Comparison of ENCODE assay signal across 10 mouse cellular contexts in genomic region chr2:31201851-31202250, GRCm38 (mm10). TPM values are rescaled to one million over a fixed set of nuclear protein-coding genes. Genes with fewer than 3 reads are reported as not detected.
DNase-seq lines count a peak whose midpoint lies in the region; ATAC-seq and TF ChIP-seq lines count a peak whose summit lies in the region.
"Had no signal": no experiment of that assay in that cellular context is flagged by ENCODE, and none has a peak within 500 bp of the region (broad histone marks: within the 10 kb centered on the region; RNA-seq: fewer than 3 reads in every experiment).

No protein-coding gene starts in this region.

- 74% methylated on average over 7 of the region's 7 CpGs for WGBS in hindbrain, embryonic 13.5 days
- 74% methylated on average over 7 of the region's 7 CpGs for WGBS in hindbrain, embryonic 14.5 days
- WGBS in kidney, adult 2 months: 46% methylated on average over 7 of the region's 7 CpGs
- WGBS in liver, embryonic 14.5 days (ENCODE audit: insufficient replicate concordance): 70% methylated on average over 7 of the region's 7 CpGs

- H3K36me3 ChIP-seq in hindbrain, embryonic 13.5 days: peaks cover 47% of the 10 kb centered on the region
- peaks cover 25% of the 10 kb centered on the region for H3K36me3 ChIP-seq in hindbrain, embryonic 14.5 days (replicated peaks; ENCODE audit: control insufficient read depth, insufficient read depth)
- H3K36me3 ChIP-seq in kidney, adult 2 months (ENCODE audit: control insufficient read depth, insufficient read depth, low read length): no peaks in the 10 kb centered on the region
- no peaks in the 10 kb centered on the region for H3K36me3 ChIP-seq in liver, embryonic 14.5 days (replicated peaks; ENCODE audit: control insufficient read depth, insufficient read depth, low read depth)

- no peaks in the 10 kb centered on the region for H3K9me3 ChIP-seq in hindbrain, embryonic 13.5 days
- no peaks in the 10 kb centered on the region for H3K9me3 ChIP-seq in hindbrain, embryonic 14.5 days (ENCODE audit: control insufficient read depth, low read length)
- no peaks in the 10 kb centered on the region for H3K9me3 ChIP-seq in liver, embryonic 14.5 days (ENCODE audit: control insufficient read depth, low read length)

- no peak for TF ChIP-seq CTCF in kidney, adult 2 months (conservative IDR thresholded peaks at IDR 0.05; ENCODE audit: insufficient read depth, insufficient read length, low read depth, low read length)
- TF ChIP-seq CTCF in liver, embryonic 14.5 days (IDR thresholded peaks at IDR 0.05; ENCODE audit: low read depth): no peak

- no peaks in the 10 kb centered on the region for H3K27me3 ChIP-seq in hindbrain, embryonic 13.5 days
- H3K27me3 ChIP-seq in hindbrain, embryonic 14.5 days (ENCODE audit: control insufficient read depth, insufficient read depth, low read length): no peaks in the 10 kb centered on the region
- no peaks in the 10 kb centered on the region for H3K27me3 ChIP-seq in kidney, adult 2 months (replicated peaks; ENCODE audit: control insufficient read depth, insufficient read depth, low read length)
- no peaks in the 10 kb centered on the region for H3K27me3 ChIP-seq in liver, embryonic 14.5 days (ENCODE audit: control insufficient read depth, insufficient read depth, low read length)

- no peak for DNase-seq in hindbrain, embryonic 14.5 days (ENCODE audit: low spot score)
- DNase-seq in embryo, embryonic 11 days: peak; percentile 21
- peak; percentile 28 for DNase-seq in kidney, adult 2 months
- peak; percentile 11 to 17 (median 14) for DNase-seq in liver, embryonic 14.5 days (ENCODE audit: low read depth in 3 of 3, low spot score in 3 of 3)
- DNase-seq in spleen, postnatal 10 days (ENCODE audit: low spot score in 2 of 2): no peak
- DNase-seq in right cerebral cortex, adult 2 months (ENCODE audit: low spot score in 2 of 2): no peak
- DNase-seq: adrenal gland, postnatal 36 days; cerebellum, adult 18-20 months had no signal

- no peak overlapping the region for H3K4me3 ChIP-seq in hindbrain, embryonic 13.5 days
- no peak overlapping the region for H3K4me3 ChIP-seq in hindbrain, embryonic 14.5 days (replicated peaks; ENCODE audit: low read length)
- no peak overlapping the region for H3K4me3 ChIP-seq in kidney, adult 2 months (ENCODE audit: insufficient read depth, low read depth, low read length)
- no peak overlapping the region for H3K4me3 ChIP-seq in liver, embryonic 14.5 days (ENCODE audit: insufficient read depth in 1 of 2, low read depth in 2 of 2, low read length in 2 of 2)
- H3K4me3 ChIP-seq: erythroblast, embryonic 14.5 days had no signal

- H3K27ac ChIP-seq in hindbrain, embryonic 13.5 days: peak overlapping the region; percentile 53; the same call in 1 of the 2 replicates
- H3K27ac ChIP-seq in hindbrain, embryonic 14.5 days: no peak overlapping the region
- no peak overlapping the region for H3K27ac ChIP-seq in kidney, adult 2 months (ENCODE audit: insufficient read depth, low read depth, low read length)
- no peak overlapping the region for H3K27ac ChIP-seq in liver, embryonic 14.5 days

- H3K4me1 ChIP-seq in hindbrain, embryonic 13.5 days (replicated peaks): peaks cover 44% of the 10 kb centered on the region
- peaks cover 15% of the 10 kb centered on the region for H3K4me1 ChIP-seq in hindbrain, embryonic 14.5 days (replicated peaks; ENCODE audit: control insufficient read depth, insufficient read depth, low read length)
- no peaks in the 10 kb centered on the region for H3K4me1 ChIP-seq in kidney, adult 2 months (ENCODE audit: control insufficient read depth, insufficient read depth, low read length)
- peaks cover 0 to 13% of the 10 kb centered on the region in 2 experiments; a peak in 1 of 4 replicates for H3K4me1 ChIP-seq in liver, embryonic 14.5 days (replicated peaks; ENCODE audit: control insufficient read depth in 2 of 2, insufficient read depth in 2 of 2, low read length in 1 of 2)

- no peak for TF ChIP-seq EP300 in liver, embryonic 14.5 days (IDR thresholded peaks at IDR 0.05; ENCODE audit: low read depth)

- no peak overlapping the region for H3K4me2 ChIP-seq in hindbrain, embryonic 13.5 days
- no peak overlapping the region for H3K4me2 ChIP-seq in hindbrain, embryonic 14.5 days (replicated peaks)
- no peak overlapping the region for H3K4me2 ChIP-seq in liver, embryonic 14.5 days (ENCODE audit: low read depth)

- TF ChIP-seq POLR2A in kidney, adult 2 months (IDR thresholded peaks at IDR 0.05; ENCODE audit: low read depth, low read length): no peak

- 0 out of 2 replicates have a peak, but pooled peaks have one; percentile 33 for ATAC-seq in hindbrain, embryonic 13.5 days (ENCODE audit: low FRiP score)
- no peak for ATAC-seq in hindbrain, embryonic 14.5 days (ENCODE audit: low FRiP score)
- peak; percentile 82 for ATAC-seq in liver, embryonic 14.5 days (ENCODE audit: insufficient read depth)

- H3K9ac ChIP-seq in hindbrain, embryonic 13.5 days: no peak overlapping the region
- H3K9ac ChIP-seq in hindbrain, embryonic 14.5 days: no peak overlapping the region
- H3K9ac ChIP-seq in liver, embryonic 14.5 days (replicated peaks): no peak overlapping the region

RNA-seq across cellular contexts. Expression of gene Ncs1, which starts 43.8 kb away (rescaled TPM):
- 144 and 150 TPM in 2 replicates for polyA plus RNA-seq in hindbrain, embryonic 13.5 days (2015; fragmentation: Nextera tagmentation; extraction: Ambion mirVana)
- polyA plus RNA-seq in hindbrain, embryonic 14.5 days (2014; fragmentation: Nextera tagmentation; extraction: Ambion mirVana): 213 TPM in 2 replicates
- 3.5 and 3.9 TPM in 2 replicates for polyA plus RNA-seq in kidney, adult 2 months (2012; rRNA removed)
- polyA plus RNA-seq in liver, embryonic 14.5 days (2012; rRNA removed): 0.37 and 0.42 TPM in 2 replicates
- polyA plus RNA-seq in liver, embryonic 14.5 days (2014; fragmentation: Nextera tagmentation; extraction: Ambion mirVana): 0.97 and 1.4 TPM in 2 replicates
- polyA plus RNA-seq: erythroblast, embryonic 14.5 days had no signal

RNA-seq across cellular contexts. Expression of gene Gpr107, which starts 49.7 kb away (rescaled TPM):
- polyA plus RNA-seq in hindbrain, embryonic 13.5 days (2015; fragmentation: Nextera tagmentation; extraction: Ambion mirVana): 38.1 and 38.2 TPM in 2 replicates
- polyA plus RNA-seq in hindbrain, embryonic 14.5 days (2014; fragmentation: Nextera tagmentation; extraction: Ambion mirVana): 25.1 and 26.1 TPM in 2 replicates
- polyA plus RNA-seq in kidney, adult 2 months (2012; rRNA removed): 22.2 and 22.8 TPM in 2 replicates
- polyA plus RNA-seq in liver, embryonic 14.5 days (2012; rRNA removed): 4.5 and 5.4 TPM in 2 replicates
- polyA plus RNA-seq in liver, embryonic 14.5 days (2014; fragmentation: Nextera tagmentation; extraction: Ambion mirVana): 7.0 and 8.6 TPM in 2 replicates

Comparison
In these comparisons a context has a peak if more than half of its experiments do, and no peak if none do; other contexts are left out.
1. DNase-seq: peak in embryo, embryonic 11 days (single experiment), kidney, adult 2 months (single experiment) and liver, embryonic 14.5 days (3 of 3); none in hindbrain, embryonic 14.5 days (single experiment), spleen, postnatal 10 days (0 of 2) and right cerebral cortex, adult 2 months (0 of 2).
2. RNA of gene Ncs1, which starts 43.8 kb away (polyA plus RNA-seq): 213 TPM in hindbrain, embryonic 14.5 days and 144 to 150 TPM in hindbrain, embryonic 13.5 days; 3.5 to 3.9 TPM in kidney, adult 2 months and 0.37 to 1.4 TPM in liver, embryonic 14.5 days; every median in the first group is over 10 times any median in the second.